Mouse (Mus musculus) cortical plate, adult 2 months (tissue): ENCODE data around the gene N4bp1.

Experiments used
- CTCF ChIP-seq: fragments of 200-500 bp; IDR thresholded peaks from 2 replicates; pipeline ENCODE4 v1.5.1; 2011; ENCODE audit warnings: mild to moderate bottlenecking, control low read depth, low read length; ENCODE audit not compliant: insufficient read depth; ENCODE audit errors: extremely low read depth
- POLR2A ChIP-seq: fragments of 200-500 bp; IDR thresholded peaks from 2 replicates; pipeline ENCODE4 v1.6.1; 2011; ENCODE audit warnings: mild to moderate bottlenecking, low read length, control low read depth; ENCODE audit not compliant: insufficient read depth; ENCODE audit errors: extremely low read depth

GRCm38 (mm10) chr8:86768499-86768898 lies 116.6 kb downstream of the N4bp1 start:
- TF ChIP-seq POLR2A: no peak
- no peak for TF ChIP-seq CTCF
